Mouse (Mus musculus) megakaryocyte progenitor cell, adult 5-6 weeks (primary cell): Measurements from ENCODE around the gene Vwa3b. TPM values are rescaled to one million over a fixed set of nuclear protein-coding genes. Genes with fewer than 3 reads are reported as not detected.

ENCODE experiments used
- ATAC-seq: replicated peaks from 2 replicates; pipeline ENCODE4 v1.8.0; 2016; ENCODE audit warnings: mild to moderate bottlenecking, moderate TSS enrichment, inconsistent platforms; ENCODE audit not compliant: poor library complexity
- total RNA-seq, 2 experiments: library from RNA; stranded (forward) in 1 of 2; stranded (reverse) in 1 of 2; fragments of 157-497, 149-512 nt in 1 of 2; fragments of 200-1000 nt in 1 of 2; gene quantifications; 2 replicates each; pipeline versions ENCODE4 v1.2.3 to v1.2.4; 2015 to 2017

The Vwa3b gene
- total RNA-seq (2015) = not detected in 2 replicates
- total RNA-seq (2017) = not detected in 2 replicates

GRCm38 (mm10) chr1:37025962-37026686 lies at the start of gene Vwa3b:
TSS of gene Vwa3b (plus strand) at chr1:37026596.
- no peak for ATAC-seq

- ATAC-seq = no peak
These were observed 49.6 kb upstream of the Vwa3b start for GRCm38 (mm10) chr1:36976770-36977169.

- no peak for ATAC-seq
These were observed 44.0 kb upstream of the Vwa3b start for GRCm38 (mm10) chr1:36982191-36982961.

- no peak for ATAC-seq
These were observed 42.6 kb upstream of the Vwa3b start for GRCm38 (mm10) chr1:36983754-36984153.

GRCm38 (mm10) chr1:36984406-36984805 lies 42.0 kb upstream of the Vwa3b start:
- ATAC-seq = no peak

- no peak for ATAC-seq
These were observed 40.5 kb upstream of the Vwa3b start for GRCm38 (mm10) chr1:36985896-36986295.

- ATAC-seq = no peak
These were observed 39.8 kb upstream of the Vwa3b start for GRCm38 (mm10) chr1:36986396-36987160.

- ATAC-seq = 0 out of 2 replicates have a peak, but pooled peaks have one; percentile 20
These were observed 38.9 kb upstream of the Vwa3b start for GRCm38 (mm10) chr1:36987172-36988148.

- no peak for ATAC-seq
These were observed 38.2 kb upstream of the Vwa3b start for GRCm38 (mm10) chr1:36988161-36988560.

- ATAC-seq = no peak
These were observed 37.8 kb upstream of the Vwa3b start for GRCm38 (mm10) chr1:36988561-36988960.

GRCm38 (mm10) chr1:36994296-36994695 lies 32.1 kb upstream of the Vwa3b start:
- ATAC-seq = no peak

GRCm38 (mm10) chr1:36995760-36996159 lies 30.6 kb upstream of the Vwa3b start:
- no peak for ATAC-seq

- no peak for ATAC-seq
These were observed 29.7 kb upstream of the Vwa3b start for GRCm38 (mm10) chr1:36996561-36997213.

GRCm38 (mm10) chr1:37000307-37000706 lies 26.1 kb upstream of the Vwa3b start:
- ATAC-seq = peak; percentile 83

- no peak for ATAC-seq
These were observed 24.6 kb upstream of the Vwa3b start for GRCm38 (mm10) chr1:37001636-37002315.

- no peak for ATAC-seq
These were observed 23.9 kb upstream of the Vwa3b start for GRCm38 (mm10) chr1:37002316-37003008.

- no peak for ATAC-seq
These were observed 21.9 kb upstream of the Vwa3b start for GRCm38 (mm10) chr1:37004533-37004932.

- ATAC-seq = no peak
These were observed 21.4 kb upstream of the Vwa3b start for GRCm38 (mm10) chr1:37005036-37005435.
